Mouse (Mus musculus) bone marrow macrophage, adult 2 months (primary cell): ENCODE measurements around the gene Asb5. TPM values are rescaled to one million over a fixed set of nuclear protein-coding genes. Genes with fewer than 3 reads are reported as not detected.
"Not testable (repeated sequence)": the region's sequence is repeated elsewhere in the genome, so short reads cannot be mapped to it uniquely, and the experiment has no call there.

Source experiments
- H3K27ac ChIP-seq: 2 replicates; pipeline ENCODE4 v1.5.1; 2012; ENCODE audit warnings: low read depth, low read length; ENCODE audit not compliant: insufficient read depth
- H3K4me1 ChIP-seq: 2 replicates; pipeline ENCODE4 v1.6.1; 2012; ENCODE audit warnings: low read length; ENCODE audit not compliant: control insufficient read depth, insufficient read depth
- H3K4me3 ChIP-seq: 2 replicates; pipeline ENCODE4 v1.5.1; 2012; ENCODE audit warnings: mild to moderate bottlenecking, low read length, moderate library complexity; ENCODE audit not compliant: insufficient read depth
- CTCF ChIP-seq: IDR thresholded peaks from 2 replicates; pipeline ENCODE4 v1.5.1; 2012; ENCODE audit warnings: low read depth, mild to moderate bottlenecking, low read length, moderate library complexity
- POLR2A ChIP-seq: IDR thresholded peaks from 2 replicates; pipeline ENCODE4 v1.6.1; 2012; ENCODE audit warnings: mild to moderate bottlenecking, low read depth, low read length, borderline replicate concordance
- polyA plus RNA-seq: library from polyadenylated mRNA; stranded (reverse); fragments of >200 nt; gene quantifications from 2 replicates; pipeline ENCODE4 v1.2.4, GENCODE M21; 2012; ENCODE audit not compliant: missing spikeins, insufficient read depth, insufficient read length

Gene Asb5
- polyA plus RNA-seq, 1 experiment: 0.35 TPM

- peak overlapping the region; percentile 2; the same call in 1 of the 2 replicates for H3K4me3 ChIP-seq
- no peaks in the 10 kb centered on the region for H3K4me1 ChIP-seq
- H3K27ac ChIP-seq: no peak overlapping the region
- TF ChIP-seq CTCF (no peak), POLR2A (no peak)
These were observed 21.8 kb upstream of the Asb5 start for GRCm38 (mm10) chr8:54507428-54508095.

- TF ChIP-seq CTCF: no peak
- TF ChIP-seq POLR2A: no peak
- Histone ChIP-seq H3K27ac (no peak overlapping the region), H3K4me3 (no peak overlapping the region), H3K4me1 (no peaks in the 10 kb centered on the region)
These were observed 21.3 kb upstream of the Asb5 start for GRCm38 (mm10) chr8:54508096-54508456.

DNA sequence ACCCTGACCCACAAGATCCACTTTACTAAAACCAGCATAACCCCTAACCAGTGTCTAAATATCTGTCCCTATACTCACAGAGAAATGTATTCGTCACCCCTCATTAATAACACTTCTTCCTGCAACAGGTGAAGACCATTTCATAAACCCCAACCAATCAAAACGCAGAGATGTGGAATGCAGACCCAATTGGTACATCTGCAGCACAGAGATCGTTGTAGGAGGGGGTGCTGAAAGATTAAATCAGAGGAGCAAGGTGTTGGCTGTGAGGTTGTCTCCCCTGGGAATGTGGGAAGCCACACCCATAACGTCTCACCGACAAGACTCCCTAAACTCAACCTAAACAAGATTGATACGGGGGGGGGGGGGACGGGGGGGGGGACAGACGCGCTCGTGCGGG, 20.6 kb upstream of the Asb5 start:
- H3K4me3 ChIP-seq: no peak overlapping the region
- H3K4me1 ChIP-seq: no peaks in the 10 kb centered on the region
- H3K27ac ChIP-seq: no peak overlapping the region
- no peak for TF ChIP-seq CTCF
- no peak for TF ChIP-seq POLR2A

DNA sequence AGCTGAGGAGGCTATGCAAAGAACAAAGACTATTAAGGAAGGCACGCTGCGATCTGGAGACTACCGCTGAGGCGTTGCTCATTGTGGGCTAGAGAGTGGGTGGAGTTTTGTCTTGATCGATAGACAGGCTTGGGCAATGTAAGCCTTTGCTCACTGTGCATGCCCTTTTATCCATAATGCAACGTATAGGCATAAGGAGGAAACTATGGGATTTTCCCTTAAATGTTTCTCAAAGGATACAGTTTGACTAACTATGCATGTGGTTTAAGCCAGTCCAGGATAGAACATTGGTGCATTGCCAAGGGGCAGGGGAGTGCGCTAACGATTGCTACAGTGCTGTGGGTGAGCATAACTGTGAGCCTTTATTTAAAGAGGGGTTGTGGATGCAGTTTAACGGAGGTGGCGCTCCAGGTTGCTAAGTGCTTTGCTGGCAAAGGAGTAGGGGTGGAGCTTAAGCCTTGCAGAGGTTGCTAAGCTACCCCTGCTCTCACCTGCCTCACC, 20.1 kb upstream of the Asb5 start:
- H3K4me3 ChIP-seq: no peak overlapping the region
- TF ChIP-seq CTCF (no peak), POLR2A (no peak)
- H3K27ac ChIP-seq: no peak overlapping the region
- H3K4me1 ChIP-seq: no peaks in the 10 kb centered on the region

DNA sequence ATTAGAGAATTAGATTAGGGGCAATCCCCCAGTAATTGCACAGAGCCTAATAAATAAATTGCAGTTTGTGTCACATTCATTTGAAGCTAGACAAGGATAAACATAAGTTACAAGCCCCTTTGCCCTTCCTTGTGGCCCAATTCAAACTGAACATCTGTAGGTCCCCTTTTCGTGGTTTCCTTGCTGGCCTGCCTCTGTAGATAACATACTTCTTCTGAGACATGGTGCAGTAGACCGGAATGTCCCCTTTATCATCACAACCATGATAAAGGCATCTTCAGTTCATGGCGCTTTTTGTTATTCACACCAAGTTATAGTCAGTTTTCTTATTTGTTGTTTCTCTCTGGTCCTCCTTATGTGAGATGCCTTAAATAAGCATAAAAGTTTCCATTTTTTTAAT, 17.6 kb upstream of the Asb5 start:
- H3K4me1 ChIP-seq: no peaks in the 10 kb centered on the region
- H3K4me3 ChIP-seq: no peak overlapping the region
- TF ChIP-seq CTCF (no peak), POLR2A (no peak)
- H3K27ac ChIP-seq: no peak overlapping the region

GRCm38 (mm10) chr8:54512200-54512599, 17.2 kb upstream of the Asb5 start:
- not testable (repeated sequence) for H3K4me3 ChIP-seq, H3K4me1 ChIP-seq

GRCm38 (mm10) chr8:54518756-54519460, 10.5 kb upstream of the Asb5 start:
- Histone ChIP-seq H3K27ac (no peak overlapping the region), H3K4me3 (no peak overlapping the region), H3K4me1 (no peaks in the 10 kb centered on the region)
- TF ChIP-seq CTCF (no peak), POLR2A (no peak)

More at GRCm38 (mm10) chr8:54512200-54512599, 17.2 kb upstream of the Asb5 start:
- not testable (repeated sequence) for H3K27ac ChIP-seq

DNA sequence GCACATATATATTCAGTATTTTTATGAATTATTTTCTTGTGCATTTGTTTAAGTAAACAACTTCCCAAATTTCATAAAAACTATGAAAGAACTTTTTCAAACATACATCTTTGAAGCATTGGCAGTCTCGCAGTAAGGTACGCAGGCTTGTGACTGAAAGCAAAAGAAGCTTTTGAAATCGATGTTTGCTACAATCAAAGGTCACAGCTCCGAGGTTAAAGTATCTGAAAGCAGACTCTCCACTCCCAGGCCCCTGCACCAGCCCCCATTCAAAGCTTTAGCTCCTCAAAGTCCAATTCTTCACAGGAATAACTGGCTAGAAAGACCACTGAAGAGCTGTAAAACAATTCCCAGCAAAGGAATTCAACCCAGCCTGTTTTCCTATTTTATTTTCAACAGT, 8.9 kb upstream of the Asb5 start:
- TF ChIP-seq CTCF: no peak
- TF ChIP-seq POLR2A: no peak
- Histone ChIP-seq H3K4me3 (no peak overlapping the region), H3K4me1 (no peaks in the 10 kb centered on the region), H3K27ac (no peak overlapping the region)

GRCm38 (mm10) chr8:54525606-54526005, 3.8 kb upstream of the Asb5 start:
- TF ChIP-seq POLR2A: no peak
- TF ChIP-seq CTCF: no peak
- no peak overlapping the region for H3K4me3 ChIP-seq
- no peak overlapping the region for H3K27ac ChIP-seq
- peaks cover 6% of the 10 kb centered on the region for H3K4me1 ChIP-seq

DNA sequence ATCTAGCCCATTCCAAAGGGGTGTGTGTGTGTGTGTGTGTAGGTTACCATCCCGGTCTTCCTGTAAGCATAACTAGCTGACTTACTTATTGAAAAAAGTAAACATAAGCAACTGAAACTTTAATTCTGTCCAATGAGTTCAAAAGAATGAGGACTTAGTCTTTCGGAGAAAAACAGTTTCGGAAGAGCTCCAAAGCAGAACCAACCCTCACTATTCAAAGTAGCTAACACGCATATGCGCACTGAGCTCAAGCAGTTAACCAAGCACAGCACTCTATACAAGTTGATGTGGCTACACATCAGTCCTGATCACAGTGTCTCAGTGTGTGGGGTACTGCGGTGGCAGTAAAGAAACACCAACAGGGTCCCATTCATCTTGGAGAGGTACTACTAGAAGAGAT, 2.7 kb upstream of the Asb5 start:
- Histone ChIP-seq H3K4me3 (no peak overlapping the region), H3K27ac (no peak overlapping the region), H3K4me1 (peaks cover 10% of the 10 kb centered on the region)
- no peak for TF ChIP-seq CTCF
- no peak for TF ChIP-seq POLR2A

- TF ChIP-seq POLR2A (no peak), CTCF (no peak)
- H3K4me1 ChIP-seq: peaks cover 12% of the 10 kb centered on the region
- peak overlapping the region; percentile 84 for H3K4me3 ChIP-seq
- peak overlapping the region; percentile 22 for H3K27ac ChIP-seq
These were observed 809 bp upstream of the Asb5 start for GRCm38 (mm10) chr8:54528571-54528970.
